Mouse (Mus musculus) WW6 (cell line): ENCODE results near the gene Prkag2.
A peak's percentile ranks its signal among the peaks of the same experiment; 100 is the strongest.
"Not testable (repeated sequence)": the region's sequence is repeated elsewhere in the genome, so short reads cannot be mapped to it uniquely, and the experiment has no call there.

Experiments used
- DNase-seq: peaks from one replicate; pipeline ENCODE4 v3.0.0-alpha.2; 2013; ENCODE audit warnings: low read depth, low spot score

The Prkag2 gene

GRCm38 (mm10) chr5:24873221-24873620 is 227.2 kb downstream of the Prkag2 start:
- DNase-seq = no peak

- no peak for DNase-seq
These were observed 229.2 kb downstream of the Prkag2 start for GRCm38 (mm10) chr5:24871276-24871675.

GRCm38 (mm10) chr5:24869796-24870289 is 230.6 kb downstream of the Prkag2 start:
- no peak for DNase-seq

- DNase-seq = no peak
These were observed 236.6 kb downstream of the Prkag2 start for GRCm38 (mm10) chr5:24863804-24864203.

- no peak for DNase-seq
These were observed 239.0 kb downstream of the Prkag2 start for GRCm38 (mm10) chr5:24861449-24861930.

GRCm38 (mm10) chr5:24860635-24861448 is 239.6 kb downstream of the Prkag2 start:
- no peak for DNase-seq

- no peak for DNase-seq
These were observed 240.5 kb downstream of the Prkag2 start for GRCm38 (mm10) chr5:24859771-24860540.

- no peak for DNase-seq
These were observed 245.4 kb downstream of the Prkag2 start for GRCm38 (mm10) chr5:24854827-24855600.

- DNase-seq = no peak
These were observed 246.2 kb downstream of the Prkag2 start for GRCm38 (mm10) chr5:24854256-24854655.

GRCm38 (mm10) chr5:24848261-24848660 is 252.2 kb downstream of the Prkag2 start:
- DNase-seq = not testable (repeated sequence)

- DNase-seq = no peak
These were observed 256.6 kb downstream of the Prkag2 start for GRCm38 (mm10) chr5:24843841-24844240.

- no peak for DNase-seq
These were observed 257.4 kb downstream of the Prkag2 start for GRCm38 (mm10) chr5:24843103-24843475.

- DNase-seq = peak; percentile 94
These were observed 258.0 kb downstream of the Prkag2 start, which contains the start of gene Rheb for GRCm38 (mm10) chr5:24842274-24843102. TSS of gene Rheb (minus strand) at chr5:24842624.

- DNase-seq = no peak
These were observed 258.7 kb downstream of the Prkag2 start for GRCm38 (mm10) chr5:24841662-24842273.

- DNase-seq = no peak
These were observed 259.4 kb downstream of the Prkag2 start for GRCm38 (mm10) chr5:24840975-24841431.

- no peak for DNase-seq
These were observed 266.0 kb downstream of the Prkag2 start for GRCm38 (mm10) chr5:24834491-24834890.

- no peak for DNase-seq
These were observed 268.5 kb downstream of the Prkag2 start for GRCm38 (mm10) chr5:24831912-24832311.

- DNase-seq = no peak
These were observed 272.0 kb downstream of the Prkag2 start for GRCm38 (mm10) chr5:24828446-24828845.

GRCm38 (mm10) chr5:24827173-24827572 is 273.3 kb downstream of the Prkag2 start:
- no peak for DNase-seq
